Mouse (Mus musculus): ENCODE measurements around the gene Urb1. TPM values are rescaled to one million over a fixed set of nuclear protein-coding genes. Genes with fewer than 3 reads are reported as not detected.
A peak's percentile ranks its signal among the peaks of the same experiment; 100 is the strongest.
"Not testable (repeated sequence)": the region's sequence is repeated elsewhere in the genome, so short reads cannot be mapped to it uniquely, and the experiment has no call there.

Urb1 gene
- polyA plus RNA-seq, 1 experiment from 2014 or later, result 8.3 TPM

GRCm38 (mm10) chr16:90833041-90833791 lies 23.0 kb upstream of the Urb1 start:
- no peak overlapping the region for H3K9ac ChIP-seq (replicated peaks)
- H3K36me3 ChIP-seq, result no peaks in the 10 kb centered on the region
- 16% methylated on average over 9 of the region's 9 CpGs for WGBS
- no peak overlapping the region for H3K4me3 ChIP-seq (replicated peaks)
- peaks cover 34% of the 10 kb centered on the region for H3K4me1 ChIP-seq
- no peak overlapping the region for H3K27ac ChIP-seq (replicated peaks)
- H3K27me3 ChIP-seq (replicated peaks), result peaks cover 32% of the 10 kb centered on the region
- ATAC-seq (ENCODE audit: low FRiP score), result no peak
- H3K9me3 ChIP-seq (replicated peaks), result no peaks in the 10 kb centered on the region
- H3K4me2 ChIP-seq, result no peak overlapping the region

DNA sequence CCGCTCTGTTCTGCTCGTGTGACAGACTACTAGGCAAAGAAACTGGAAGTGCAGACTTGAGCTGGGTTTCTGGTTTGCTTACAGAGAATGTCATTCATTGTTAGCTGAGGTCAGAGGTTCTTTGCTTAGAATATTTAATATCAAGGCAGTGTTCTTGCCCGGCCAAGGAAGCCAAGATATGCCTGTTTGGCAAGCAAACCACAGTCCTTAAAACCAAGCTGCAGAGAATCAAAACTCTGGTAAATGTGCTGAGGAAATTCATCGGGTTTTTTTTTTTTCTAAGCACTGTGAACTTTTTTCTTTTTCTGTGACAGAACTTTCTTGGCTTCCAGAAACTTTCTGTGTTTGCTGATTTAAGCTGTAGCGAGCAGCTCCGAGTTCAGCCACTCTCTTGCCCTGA lies 22.3 kb upstream of the Urb1 start:
- no peaks in the 10 kb centered on the region for H3K9me3 ChIP-seq (replicated peaks)
- H3K27me3 ChIP-seq (replicated peaks), result peaks cover 32% of the 10 kb centered on the region
- no peak for ATAC-seq (ENCODE audit: low FRiP score)
- no peak overlapping the region for H3K4me3 ChIP-seq (replicated peaks)
- H3K4me2 ChIP-seq, result peak overlapping the region; percentile 100
- no peak overlapping the region for H3K27ac ChIP-seq (replicated peaks)
- 54% methylated on average over 6 of the region's 6 CpGs for WGBS
- no peaks in the 10 kb centered on the region for H3K36me3 ChIP-seq
- no peak overlapping the region for H3K9ac ChIP-seq (replicated peaks)
- peaks cover 32% of the 10 kb centered on the region for H3K4me1 ChIP-seq

- Histone ChIP-seq H3K27me3 (replicated peaks) (peaks cover 32% of the 10 kb centered on the region), H3K9me3 (replicated peaks) (no peaks in the 10 kb centered on the region), H3K4me2 (peak overlapping the region; percentile 100), H3K27ac (replicated peaks) (no peak overlapping the region), H3K4me1 (peaks cover 29% of the 10 kb centered on the region), H3K36me3 (no peaks in the 10 kb centered on the region), H3K4me3 (replicated peaks) (peak overlapping the region; percentile 55), H3K9ac (replicated peaks) (no peak overlapping the region)
- ATAC-seq (ENCODE audit: low FRiP score), result no peak
- WGBS, result 22% methylated on average over 15 of the region's 15 CpGs
Measured at GRCm38 (mm10) chr16:90831676-90832075, 21.5 kb upstream of the Urb1 start.

DNA sequence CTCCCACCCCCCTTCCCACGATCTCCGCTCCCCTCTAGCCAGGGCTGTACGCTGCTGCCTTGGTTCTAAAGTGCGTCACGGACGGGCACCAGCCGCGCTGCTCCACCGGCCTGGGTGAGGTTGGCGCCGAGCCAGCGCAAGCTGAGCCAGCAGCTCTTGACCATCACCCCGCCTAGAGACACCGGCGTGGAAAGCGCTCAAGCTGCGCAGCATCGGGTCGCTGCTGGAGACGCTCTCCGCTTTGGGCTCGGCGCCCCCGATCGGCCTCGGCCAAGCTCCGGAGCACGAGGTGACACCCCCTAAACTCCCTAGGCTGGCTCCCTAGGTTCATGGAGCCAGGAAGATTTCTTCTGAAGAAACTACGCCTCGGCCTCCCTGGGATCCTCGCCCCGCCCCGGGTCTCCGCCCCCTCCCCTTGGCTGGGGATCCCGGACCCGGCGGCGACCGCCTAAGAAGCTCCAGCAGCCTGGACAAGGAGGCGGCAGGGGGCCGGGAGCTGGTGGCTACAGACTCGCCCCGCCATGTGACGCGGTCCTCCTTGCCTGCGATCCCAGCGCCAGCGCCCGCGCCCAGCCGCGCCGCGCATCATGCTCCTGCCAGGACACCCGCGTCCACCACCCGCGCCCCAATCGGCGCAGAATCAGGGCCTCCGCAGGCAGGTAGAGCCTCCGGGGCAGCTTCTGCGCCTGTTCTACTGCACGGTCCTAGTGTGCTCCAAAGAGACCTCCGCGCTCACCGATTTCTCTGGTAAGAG lies 20.6 kb upstream of the Urb1 start:
- peak overlapping the region; percentile 48 for H3K27ac ChIP-seq (replicated peaks)
- peak; percentile 83 for ATAC-seq (ENCODE audit: low FRiP score)
- peak overlapping the region; percentile 100 for H3K4me2 ChIP-seq
- peaks cover 32% of the 10 kb centered on the region for H3K27me3 ChIP-seq (replicated peaks)
- H3K4me3 ChIP-seq (replicated peaks), result peak overlapping the region; percentile 55
- WGBS, result under 1% methylated on average over 67 of the region's 67 CpGs
- H3K9me3 ChIP-seq (replicated peaks), result no peaks in the 10 kb centered on the region
- H3K36me3 ChIP-seq, result no peaks in the 10 kb centered on the region
- H3K4me1 ChIP-seq, result peaks cover 29% of the 10 kb centered on the region
- peak overlapping the region; percentile 58 for H3K9ac ChIP-seq (replicated peaks)

DNA sequence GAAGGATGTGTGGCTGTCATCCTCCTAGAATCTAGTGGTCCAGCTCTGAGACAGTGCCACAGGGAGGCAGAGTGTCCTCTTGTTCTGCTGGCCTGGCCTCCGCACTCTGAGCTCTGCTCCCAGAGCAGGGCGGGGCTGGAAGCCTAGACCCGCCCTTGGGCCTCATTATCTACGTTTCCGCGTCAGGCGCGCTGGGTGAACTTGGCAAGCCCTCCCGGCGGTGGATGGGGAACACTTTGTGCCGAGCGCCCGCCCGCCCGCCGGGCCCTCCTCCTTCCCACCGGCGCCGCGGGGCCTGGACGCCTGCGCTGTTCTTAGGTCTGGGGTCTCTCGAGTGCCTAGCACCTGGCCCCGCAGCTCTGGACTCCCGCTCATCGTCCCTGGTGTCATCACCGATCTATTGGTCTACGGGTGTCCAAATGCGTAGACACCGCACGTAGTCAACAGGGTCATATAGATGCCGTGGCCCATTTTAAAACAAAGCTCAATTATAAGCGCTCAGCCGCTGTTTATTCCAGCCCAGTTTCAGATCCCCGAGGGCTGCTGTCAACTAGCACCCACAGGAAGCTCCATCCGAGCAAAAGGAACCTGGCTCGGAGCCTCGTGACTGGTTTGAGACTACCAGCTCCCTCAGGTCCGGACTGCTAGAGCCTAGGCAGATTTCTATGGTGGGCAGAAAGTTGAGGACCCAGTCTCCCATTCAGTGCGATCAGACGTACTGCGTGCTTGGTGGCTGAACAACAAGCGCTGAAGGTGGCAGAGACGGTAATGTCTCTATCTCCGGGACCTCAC lies 19.9 kb upstream of the Urb1 start:
- H3K4me1 ChIP-seq, result peaks cover 29% of the 10 kb centered on the region
- peaks cover 32% of the 10 kb centered on the region for H3K27me3 ChIP-seq (replicated peaks)
- WGBS, result under 1% methylated on average over 44 of the region's 45 CpGs
- H3K9ac ChIP-seq (replicated peaks), result peak overlapping the region; percentile 58
- no peaks in the 10 kb centered on the region for H3K36me3 ChIP-seq
- H3K4me2 ChIP-seq, result peak overlapping the region; percentile 100
- ATAC-seq (ENCODE audit: low FRiP score), result peak; percentile 61
- H3K27ac ChIP-seq (replicated peaks), result peak overlapping the region; percentile 48
- H3K9me3 ChIP-seq (replicated peaks), result no peaks in the 10 kb centered on the region
- H3K4me3 ChIP-seq (replicated peaks), result peak overlapping the region; percentile 55

- Histone ChIP-seq H3K9me3 (replicated peaks) (no peaks in the 10 kb centered on the region), H3K4me3 (replicated peaks) (no peak overlapping the region), H3K36me3 (no peaks in the 10 kb centered on the region), H3K4me2 (no peak overlapping the region), H3K9ac (replicated peaks) (no peak overlapping the region), H3K27ac (replicated peaks) (no peak overlapping the region), H3K4me1 (peaks cover 29% of the 10 kb centered on the region), H3K27me3 (replicated peaks) (peaks cover 32% of the 10 kb centered on the region)
- 83% methylated on average over 7 of the region's 7 CpGs for WGBS
- ATAC-seq (ENCODE audit: low FRiP score), result no peak
Measured at GRCm38 (mm10) chr16:90829136-90829535, 18.9 kb upstream of the Urb1 start.

GRCm38 (mm10) chr16:90827498-90827897 lies 17.3 kb upstream of the Urb1 start:
- no peak overlapping the region for H3K9ac ChIP-seq (replicated peaks)
- no peaks in the 10 kb centered on the region for H3K9me3 ChIP-seq (replicated peaks)
- no peak overlapping the region for H3K27ac ChIP-seq (replicated peaks)
- ATAC-seq (ENCODE audit: low FRiP score), result no peak
- H3K36me3 ChIP-seq, result no peaks in the 10 kb centered on the region
- peaks cover 32% of the 10 kb centered on the region for H3K27me3 ChIP-seq (replicated peaks)
- 82% methylated on average over 9 of the region's 9 CpGs for WGBS
- no peak overlapping the region for H3K4me3 ChIP-seq (replicated peaks)
- peaks cover 22% of the 10 kb centered on the region for H3K4me1 ChIP-seq
- H3K4me2 ChIP-seq, result no peak overlapping the region

- H3K27ac ChIP-seq (replicated peaks), result no peak within 1 kb of the TSS
- H3K27me3 ChIP-seq (replicated peaks), result peaks cover 24% of the 10 kb centered on the region
- ATAC-seq (ENCODE audit: low FRiP score), result no peak
- no peak within 1 kb of the TSS for H3K4me3 ChIP-seq (replicated peaks)
- no peak within 1 kb of the TSS for H3K4me2 ChIP-seq
- 69% methylated on average over 7 of the region's 7 CpGs for WGBS
- no peak within 1 kb of the TSS for H3K9ac ChIP-seq (replicated peaks)
- peaks cover 19% of the 10 kb centered on the region for H3K4me1 ChIP-seq
- no peaks in the 10 kb centered on the region for H3K9me3 ChIP-seq (replicated peaks)
- no peaks in the 10 kb centered on the region for H3K36me3 ChIP-seq
Measured at GRCm38 (mm10) chr16:90826457-90826856, 16.2 kb upstream of the Urb1 start, which contains the start of gene Eva1c. Gene Eva1c, plus strand, starts transcription at chr16:90826719.

DNA sequence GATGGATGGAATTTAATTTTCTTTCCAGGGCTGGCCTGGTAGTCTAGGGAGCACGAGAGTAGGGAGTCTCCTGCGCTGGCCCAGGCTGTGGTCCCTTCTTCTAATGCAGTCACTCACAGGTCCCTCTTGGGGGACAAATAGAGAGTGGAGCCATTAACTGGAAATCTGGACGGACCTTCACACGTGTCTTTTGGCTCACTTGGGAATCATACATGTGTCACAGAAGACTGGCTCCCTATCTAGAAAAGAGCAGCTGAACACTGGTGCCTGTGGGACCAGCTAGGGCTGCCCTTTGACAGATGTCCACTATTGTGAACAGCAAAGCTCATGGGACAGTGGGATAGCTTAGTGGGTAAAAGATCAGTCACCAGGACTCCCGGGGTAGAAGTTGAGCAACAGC lies 15.8 kb upstream of the Urb1 start:
- no peak for ATAC-seq (ENCODE audit: low FRiP score)
- H3K36me3 ChIP-seq, result no peaks in the 10 kb centered on the region
- H3K4me3 ChIP-seq (replicated peaks), result no peak overlapping the region
- 80% methylated on average over 5 of the region's 5 CpGs for WGBS
- H3K4me1 ChIP-seq, result peaks cover 15% of the 10 kb centered on the region
- H3K27me3 ChIP-seq (replicated peaks), result peaks cover 20% of the 10 kb centered on the region
- H3K9ac ChIP-seq (replicated peaks), result no peak overlapping the region
- no peak overlapping the region for H3K27ac ChIP-seq (replicated peaks)
- H3K9me3 ChIP-seq (replicated peaks), result no peaks in the 10 kb centered on the region
- H3K4me2 ChIP-seq, result no peak overlapping the region

DNA sequence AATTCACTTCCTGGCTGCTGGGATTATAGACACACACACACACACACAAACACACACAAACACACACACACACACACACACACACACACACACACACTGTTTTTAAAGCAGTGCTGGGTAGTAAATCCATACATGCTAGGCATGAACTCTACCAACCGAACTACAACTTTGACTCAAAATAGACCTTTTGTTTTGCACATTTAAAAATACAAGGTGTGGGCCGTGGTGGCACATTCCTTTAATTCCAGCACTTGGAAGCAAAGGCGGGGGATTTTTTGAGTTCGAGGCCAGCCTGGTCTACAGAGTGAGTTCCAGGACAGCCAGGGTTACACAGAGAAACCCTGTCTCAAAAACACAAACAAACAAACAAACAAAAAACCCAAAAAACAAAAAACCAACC lies 13.8 kb upstream of the Urb1 start:
- not testable (repeated sequence) for H3K9ac ChIP-seq (replicated peaks); H3K4me2 ChIP-seq; H3K36me3 ChIP-seq; H3K4me3 ChIP-seq (replicated peaks); H3K27me3 ChIP-seq (replicated peaks); H3K9me3 ChIP-seq (replicated peaks); H3K4me1 ChIP-seq; H3K27ac ChIP-seq (replicated peaks); ATAC-seq (ENCODE audit: low FRiP score)
- 78% methylated on average over 4 of the region's 4 CpGs for WGBS

- no peak overlapping the region for H3K4me2 ChIP-seq
- H3K4me1 ChIP-seq, result no peaks in the 10 kb centered on the region
- no peaks in the 10 kb centered on the region for H3K27me3 ChIP-seq (replicated peaks)
- no peaks in the 10 kb centered on the region for H3K9me3 ChIP-seq (replicated peaks)
- H3K27ac ChIP-seq (replicated peaks), result no peak overlapping the region
- no peaks in the 10 kb centered on the region for H3K36me3 ChIP-seq
- no peak for ATAC-seq (ENCODE audit: low FRiP score)
- 74% methylated on average over 7 of the region's 7 CpGs for WGBS
- no peak overlapping the region for H3K9ac ChIP-seq (replicated peaks)
- H3K4me3 ChIP-seq (replicated peaks), result no peak overlapping the region
Measured at GRCm38 (mm10) chr16:90822981-90823380, 12.8 kb upstream of the Urb1 start.
